Mouse (Mus musculus): ENCODE results near the gene Rnase1. TPM values are rescaled to one million over a fixed set of nuclear protein-coding genes. Genes with fewer than 3 reads are reported as not detected.
"Not testable (repeated sequence)": the region's sequence is repeated elsewhere in the genome, so short reads cannot be mapped to it uniquely, and the experiment has no call there.

Rnase1 gene
- 47.1 and 6,983 TPM in 2 replicates for polyA plus RNA-seq (2012; rRNA removed)

DNA sequence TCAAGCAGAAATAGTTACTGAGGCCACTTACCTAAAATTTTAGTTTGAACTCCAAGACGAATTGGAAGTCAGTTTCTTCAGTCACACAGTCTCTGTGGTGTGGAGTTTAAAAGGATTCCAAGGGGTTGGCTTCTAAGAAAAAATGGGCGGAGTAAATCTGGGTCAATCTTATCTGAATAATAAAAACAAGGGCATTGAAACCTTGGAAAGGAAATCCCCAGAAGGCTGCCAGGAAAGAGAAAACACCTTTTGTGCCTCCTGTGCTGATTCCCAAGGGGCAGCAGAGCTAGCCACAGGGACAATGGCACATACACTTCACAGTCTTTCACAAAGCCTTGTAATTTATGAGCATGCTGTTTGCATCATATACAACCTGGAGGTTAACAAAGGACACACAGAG lies at the start of gene Rnase1:
Gene Rnase1 (minus strand): TSS at position 101 of the 400 bp plus-strand sequence.
- WGBS, result 19% methylated on average over 2 of the region's 2 CpGs
- Histone ChIP-seq H3K4me1 (ENCODE audit: control insufficient read depth, insufficient read depth, insufficient read length, low read length) (peaks cover 36% of the 10 kb centered on the region), H3K27me3 (ENCODE audit: control insufficient read depth, insufficient read depth, low read length) (no peaks in the 10 kb centered on the region), H3K4me3 (ENCODE audit: low read depth, low read length) (no peak within 1 kb of the TSS), H3K27ac (ENCODE audit: insufficient read depth, low read depth, low read length) (peak within 1 kb of the TSS; percentile 75), H3K36me3 (ENCODE audit: control insufficient read depth, insufficient read depth, low read length) (no peaks in the 10 kb centered on the region)
- TF ChIP-seq POLR2A (IDR thresholded peaks at IDR 0.05; ENCODE audit: low read depth, low read length) (no peak), CTCF (IDR thresholded peaks at IDR 0.05; ENCODE audit: extremely low read depth, insufficient read length, insufficient replicate concordance, low read depth, low read length) (no peak)

DNA sequence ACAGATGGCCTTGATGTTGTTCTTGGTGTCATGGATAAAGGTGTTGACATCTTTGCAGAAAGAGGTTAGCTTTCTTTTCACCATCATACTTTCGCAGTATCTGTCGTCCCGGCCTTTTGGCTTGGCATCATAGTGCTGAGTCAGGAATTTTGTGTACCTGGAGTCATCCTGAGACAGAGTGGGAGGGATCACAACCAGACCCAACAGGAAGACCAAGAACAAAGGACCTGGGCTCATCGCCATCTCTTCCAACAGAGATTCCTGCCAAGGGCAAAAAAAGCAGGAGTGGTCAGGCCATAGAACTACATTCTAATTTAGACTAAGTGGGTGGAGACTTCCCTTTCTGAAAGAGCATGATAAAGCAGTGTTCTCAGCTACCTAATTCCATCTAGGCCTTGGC lies 49.1 kb upstream of the Rnase1 start:
- no peak overlapping the region for H3K27ac ChIP-seq (ENCODE audit: insufficient read depth, low read depth, low read length)
- H3K4me3 ChIP-seq (ENCODE audit: low read depth, low read length), result no peak overlapping the region
- no peaks in the 10 kb centered on the region for H3K4me1 ChIP-seq (ENCODE audit: control insufficient read depth, insufficient read depth, insufficient read length, low read length)
- H3K36me3 ChIP-seq (ENCODE audit: control insufficient read depth, insufficient read depth, low read length), result no peaks in the 10 kb centered on the region
- no peaks in the 10 kb centered on the region for H3K27me3 ChIP-seq (ENCODE audit: control insufficient read depth, insufficient read depth, low read length)
- TF ChIP-seq POLR2A (IDR thresholded peaks at IDR 0.05; ENCODE audit: low read depth, low read length) (no peak), CTCF (IDR thresholded peaks at IDR 0.05; ENCODE audit: extremely low read depth, insufficient read length, insufficient replicate concordance, low read depth, low read length) (no peak)
- WGBS, result 85% methylated on average over 4 of the region's 4 CpGs

DNA sequence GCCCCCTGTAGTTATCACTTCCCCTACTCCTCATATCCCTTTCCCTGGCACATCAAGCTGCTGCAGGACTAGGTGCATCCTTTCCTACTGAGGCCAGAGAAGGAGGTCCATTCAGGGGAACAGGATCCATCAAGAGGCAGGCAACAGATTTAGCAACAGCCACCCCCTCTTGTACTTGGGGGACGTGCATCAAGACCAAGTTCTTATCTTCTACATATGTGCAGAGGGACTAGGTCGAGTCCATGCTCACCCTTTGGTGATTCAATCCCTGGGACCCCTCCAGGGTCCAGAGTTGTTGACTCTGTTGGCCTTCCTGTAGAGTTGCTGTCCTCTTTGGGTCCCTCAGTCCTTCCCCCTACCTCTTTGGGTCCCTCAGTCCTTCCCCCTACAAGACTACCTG lies 34.5 kb upstream of the Rnase1 start:
- H3K27ac ChIP-seq (ENCODE audit: insufficient read depth, low read depth, low read length); H3K4me3 ChIP-seq (ENCODE audit: low read depth, low read length); H3K4me1 ChIP-seq (ENCODE audit: control insufficient read depth, insufficient read depth, insufficient read length, low read length); H3K36me3 ChIP-seq (ENCODE audit: control insufficient read depth, insufficient read depth, low read length); H3K27me3 ChIP-seq (ENCODE audit: control insufficient read depth, insufficient read depth, low read length): not testable (repeated sequence)
- WGBS, result 78% methylated on average over 2 of the region's 2 CpGs

DNA sequence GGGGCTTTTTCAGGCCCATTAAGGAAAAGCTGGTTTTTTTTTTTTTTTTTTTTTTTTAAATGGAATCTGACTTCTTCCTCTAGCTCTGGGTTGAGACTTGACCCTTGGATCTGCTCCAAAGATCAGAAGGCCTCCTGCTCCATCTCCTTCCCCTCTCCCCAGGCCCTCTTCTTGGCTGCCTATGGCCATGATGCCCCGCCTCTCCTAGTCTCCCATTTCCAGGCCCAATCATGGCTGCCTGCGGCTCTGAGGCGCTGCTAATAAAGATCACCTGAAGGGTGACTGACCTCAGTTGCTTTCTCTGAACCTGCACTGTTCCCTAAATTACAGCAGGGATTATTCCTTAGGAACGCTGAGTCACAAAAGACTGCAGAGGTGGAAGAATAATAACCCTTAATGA lies 27.3 kb upstream of the Rnase1 start:
- H3K27ac ChIP-seq (ENCODE audit: insufficient read depth, low read depth, low read length), result no peak overlapping the region
- H3K27me3 ChIP-seq (ENCODE audit: control insufficient read depth, insufficient read depth, low read length), result no peaks in the 10 kb centered on the region
- no peaks in the 10 kb centered on the region for H3K36me3 ChIP-seq (ENCODE audit: control insufficient read depth, insufficient read depth, low read length)
- 69% methylated on average over 4 of the region's 4 CpGs for WGBS
- no peak overlapping the region for H3K4me3 ChIP-seq (ENCODE audit: low read depth, low read length)
- H3K4me1 ChIP-seq (ENCODE audit: control insufficient read depth, insufficient read depth, insufficient read length, low read length), result no peaks in the 10 kb centered on the region
- no peak for TF ChIP-seq POLR2A (IDR thresholded peaks at IDR 0.05; ENCODE audit: low read depth, low read length)

DNA sequence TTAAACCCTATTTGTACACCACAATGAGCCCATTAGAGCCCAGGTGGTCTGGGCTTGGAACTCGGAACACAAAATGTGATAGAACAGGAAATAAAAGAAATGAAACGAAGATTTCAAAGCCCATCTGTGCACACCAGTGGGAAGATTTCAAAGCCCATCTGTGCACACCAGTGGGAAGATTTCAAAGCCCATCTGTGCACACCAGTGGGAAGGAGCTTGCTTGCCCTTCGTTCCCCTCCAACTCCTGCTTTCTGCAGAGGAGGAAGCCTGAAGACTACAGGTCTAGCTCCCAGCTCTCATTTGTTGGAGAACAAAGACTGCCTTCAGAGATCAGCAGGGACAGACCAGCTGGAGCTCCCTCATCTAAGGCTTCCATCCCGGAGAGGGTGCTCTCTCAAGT lies 26.4 kb upstream of the Rnase1 start:
- not testable (repeated sequence) for H3K36me3 ChIP-seq (ENCODE audit: control insufficient read depth, insufficient read depth, low read length); H3K4me1 ChIP-seq (ENCODE audit: control insufficient read depth, insufficient read depth, insufficient read length, low read length); H3K27me3 ChIP-seq (ENCODE audit: control insufficient read depth, insufficient read depth, low read length)
- Histone ChIP-seq H3K27ac (ENCODE audit: insufficient read depth, low read depth, low read length) (peak overlapping the region; percentile 23), H3K4me3 (ENCODE audit: low read depth, low read length) (0 out of 2 replicates have a peak overlapping the region, but pooled peaks have one; percentile 1)
- WGBS, result 48% methylated on average over 4 of the region's 4 CpGs

DNA sequence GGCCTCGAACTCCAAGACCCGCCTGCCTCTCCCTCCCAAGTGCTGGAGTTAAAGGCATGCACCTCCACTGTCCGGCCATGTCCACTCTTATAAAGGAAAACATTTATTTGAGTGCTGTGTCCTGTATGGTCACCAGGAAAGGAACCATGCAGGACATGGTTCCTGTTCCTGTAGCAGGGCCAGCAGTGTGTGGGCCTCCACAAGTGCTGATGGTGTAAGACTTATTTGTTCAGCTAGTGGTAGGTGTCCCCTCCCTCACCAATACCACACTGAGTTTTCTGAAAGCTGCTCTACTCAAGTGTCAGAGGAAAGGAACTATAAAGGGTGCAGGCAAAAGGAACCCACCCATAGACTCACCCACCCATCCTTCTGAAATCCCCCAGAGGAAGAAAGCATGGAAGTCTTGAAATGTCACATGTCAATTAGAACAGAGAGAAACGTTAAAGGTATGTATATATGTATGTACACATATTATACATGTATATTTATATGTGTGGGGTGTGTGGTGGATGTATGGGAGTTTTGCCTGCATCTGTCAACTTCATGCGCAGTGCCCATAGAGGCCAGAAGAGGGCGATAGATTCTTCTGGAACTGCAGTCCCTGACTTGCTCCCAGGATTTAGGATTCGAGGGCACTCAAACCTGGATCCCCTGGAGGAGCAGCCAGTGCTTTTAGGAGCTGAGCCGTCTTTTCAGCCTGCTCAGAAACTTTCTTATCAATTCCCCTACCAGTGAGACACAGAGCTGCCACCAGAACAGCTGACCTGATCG lies 25.7 kb upstream of the Rnase1 start:
- H3K4me3 ChIP-seq (ENCODE audit: low read depth, low read length); H3K27ac ChIP-seq (ENCODE audit: insufficient read depth, low read depth, low read length): not testable (repeated sequence)

DNA sequence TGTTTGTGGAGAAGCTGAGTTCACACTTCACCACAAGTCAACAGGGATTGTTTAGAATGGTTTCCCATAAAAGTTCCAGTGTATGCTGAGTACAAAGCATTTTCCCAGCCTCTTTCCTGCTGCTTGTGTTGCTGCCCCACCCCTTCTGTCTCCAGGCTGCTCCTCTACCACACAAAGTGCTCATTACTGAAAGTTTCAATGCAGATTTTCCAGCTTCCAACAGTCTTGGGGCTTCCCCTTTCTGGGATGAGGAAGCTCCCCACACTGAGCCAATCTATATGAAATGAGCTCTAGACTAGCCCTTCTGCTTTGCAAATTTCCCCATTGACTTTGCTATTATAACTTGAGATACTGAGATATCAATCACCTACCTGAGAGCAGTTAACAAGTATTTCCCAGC lies 19.5 kb upstream of the Rnase1 start:
- no peaks in the 10 kb centered on the region for H3K36me3 ChIP-seq (ENCODE audit: control insufficient read depth, insufficient read depth, low read length)
- peak overlapping the region; percentile 16; the same call in 1 of the 2 replicates for H3K27ac ChIP-seq (ENCODE audit: insufficient read depth, low read depth, low read length)
- H3K27me3 ChIP-seq (ENCODE audit: control insufficient read depth, insufficient read depth, low read length), result no peaks in the 10 kb centered on the region
- no peak overlapping the region for H3K4me3 ChIP-seq (ENCODE audit: low read depth, low read length)
- H3K4me1 ChIP-seq (ENCODE audit: control insufficient read depth, insufficient read depth, insufficient read length, low read length), result peaks cover 18% of the 10 kb centered on the region; the same call in 1 of the 2 replicates
- TF ChIP-seq POLR2A (IDR thresholded peaks at IDR 0.05; ENCODE audit: low read depth, low read length) (no peak), CTCF (IDR thresholded peaks at IDR 0.05; ENCODE audit: extremely low read depth, insufficient read length, insufficient replicate concordance, low read depth, low read length) (no peak)

More for the DNA sequence above, 25.7 kb upstream of the Rnase1 start:
- H3K4me1 ChIP-seq (ENCODE audit: control insufficient read depth, insufficient read depth, insufficient read length, low read length); H3K36me3 ChIP-seq (ENCODE audit: control insufficient read depth, insufficient read depth, low read length); H3K27me3 ChIP-seq (ENCODE audit: control insufficient read depth, insufficient read depth, low read length): not testable (repeated sequence)
- peak; percentile 62; the same call in 1 of the 2 replicates for TF ChIP-seq CTCF (IDR thresholded peaks at IDR 0.05; ENCODE audit: extremely low read depth, insufficient read length, insufficient replicate concordance, low read depth, low read length)
- WGBS, result 39% methylated on average over 9 of the region's 9 CpGs

DNA sequence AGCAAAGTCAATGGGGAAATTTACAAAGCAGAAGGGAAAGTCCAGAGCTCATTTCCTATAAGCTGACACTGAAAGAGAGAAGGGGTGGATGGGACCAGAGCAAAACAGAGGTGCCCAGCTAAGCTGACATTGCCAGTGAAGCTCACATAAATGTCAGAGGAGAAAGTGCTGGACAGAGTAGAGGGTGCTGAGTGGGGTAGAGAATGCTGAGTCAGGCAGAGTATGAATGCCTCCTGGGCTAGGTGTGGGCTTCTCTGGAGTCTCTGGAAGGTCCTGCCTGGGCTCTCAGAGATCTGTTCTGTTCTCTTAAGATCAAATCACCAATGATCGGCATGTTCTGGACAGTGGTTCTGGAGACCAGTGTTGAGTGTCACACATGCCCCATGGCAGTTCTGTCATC lies 18.9 kb upstream of the Rnase1 start:
- TF ChIP-seq CTCF (IDR thresholded peaks at IDR 0.05; ENCODE audit: extremely low read depth, insufficient read length, insufficient replicate concordance, low read depth, low read length) (no peak), POLR2A (IDR thresholded peaks at IDR 0.05; ENCODE audit: low read depth, low read length) (no peak)
- 0 out of 2 replicates have a peak overlapping the region, but pooled peaks have one; percentile 16 for H3K27ac ChIP-seq (ENCODE audit: insufficient read depth, low read depth, low read length)
- no peak overlapping the region for H3K4me3 ChIP-seq (ENCODE audit: low read depth, low read length)
- peaks cover 18% of the 10 kb centered on the region; the same call in 1 of the 2 replicates for H3K4me1 ChIP-seq (ENCODE audit: control insufficient read depth, insufficient read depth, insufficient read length, low read length)
- 91% methylated on average over 1 of the region's 1 CpGs for WGBS
- no peaks in the 10 kb centered on the region for H3K27me3 ChIP-seq (ENCODE audit: control insufficient read depth, insufficient read depth, low read length)
- no peaks in the 10 kb centered on the region for H3K36me3 ChIP-seq (ENCODE audit: control insufficient read depth, insufficient read depth, low read length)

DNA sequence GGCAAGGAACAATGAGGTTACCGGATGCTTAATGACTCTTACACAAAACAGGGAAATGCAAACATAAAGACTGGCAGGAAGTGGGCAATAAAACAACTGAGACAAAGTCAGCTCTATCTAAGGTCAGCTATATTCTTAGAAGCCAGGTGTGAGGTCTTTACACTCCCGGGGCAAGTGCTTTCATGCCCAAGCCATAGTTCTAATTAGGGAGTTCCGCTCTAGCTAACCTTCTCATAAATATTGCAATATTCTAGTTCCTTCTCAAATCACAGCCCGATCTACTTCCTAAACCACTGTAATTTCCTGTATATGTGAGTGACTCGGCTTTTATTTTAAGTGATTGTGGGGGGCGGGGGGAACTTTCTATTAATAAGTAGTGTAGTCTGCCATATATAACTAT lies 16.7 kb upstream of the Rnase1 start:
- not testable (repeated sequence) for H3K27me3 ChIP-seq (ENCODE audit: control insufficient read depth, insufficient read depth, low read length); H3K36me3 ChIP-seq (ENCODE audit: control insufficient read depth, insufficient read depth, low read length); H3K4me3 ChIP-seq (ENCODE audit: low read depth, low read length); H3K27ac ChIP-seq (ENCODE audit: insufficient read depth, low read depth, low read length)
- H3K4me1 ChIP-seq (ENCODE audit: control insufficient read depth, insufficient read depth, insufficient read length, low read length), result peaks cover 18% of the 10 kb centered on the region; the same call in 1 of the 2 replicates
- WGBS, result 70% methylated on average over 6 of the region's 6 CpGs

DNA sequence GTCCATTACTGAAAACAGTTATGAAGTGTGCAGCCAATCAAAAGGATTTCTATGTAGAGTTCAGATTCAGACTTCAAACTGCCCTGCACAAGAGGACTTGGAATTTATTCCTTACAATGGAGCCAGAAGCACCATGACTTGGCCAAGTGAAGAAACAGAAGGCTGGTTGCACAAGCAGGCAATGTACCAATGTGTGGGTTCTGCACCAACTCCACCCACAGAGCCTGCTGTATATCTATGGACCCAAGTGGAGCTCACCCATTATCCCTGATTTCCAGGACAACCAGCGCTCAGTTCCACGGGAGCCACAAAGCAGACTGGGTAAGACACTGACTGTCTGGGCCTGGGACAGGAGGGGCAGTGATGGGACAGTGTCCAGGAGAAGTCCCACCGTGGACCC lies 15.4 kb upstream of the Rnase1 start, which contains the start of gene Rnase2b:
Gene Rnase2b (plus strand): TSS at position 285 of the 400 bp plus-strand sequence.
- not testable (repeated sequence) for H3K4me3 ChIP-seq (ENCODE audit: low read depth, low read length); H3K27ac ChIP-seq (ENCODE audit: insufficient read depth, low read depth, low read length); H3K36me3 ChIP-seq (ENCODE audit: control insufficient read depth, insufficient read depth, low read length); H3K27me3 ChIP-seq (ENCODE audit: control insufficient read depth, insufficient read depth, low read length)
- H3K4me1 ChIP-seq (ENCODE audit: control insufficient read depth, insufficient read depth, insufficient read length, low read length), result peaks cover 18% of the 10 kb centered on the region; the same call in 1 of the 2 replicates
- 96% methylated on average over 3 of the region's 3 CpGs for WGBS

Measured in small intestine, adult 2 months (tissue).